Mouse (Mus musculus) limb, embryonic 14.5 days (tissue): ENCODE results near the gene Ptn. TPM values are rescaled to one million over a fixed set of nuclear protein-coding genes. Genes with fewer than 3 reads are reported as not detected.

ENCODE experiments used
- ATAC-seq: fragments of 200-750 bp; cut with Nextera tagmentation; 2 replicates; pipeline ENCODE4 v1.8.0; 2017; ENCODE audit warnings: low read depth, moderate number of reproducible peaks, moderate TSS enrichment; ENCODE audit not compliant: low FRiP score
- DNase-seq: peaks from one replicate; pipeline ENCODE4 v3.0.0-alpha.2; 2015; ENCODE audit warnings: low spot score
- H3K27ac ChIP-seq: fragments of 300-500 bp; sonication (generic); replicated peaks from 2 replicates; pipeline ENCODE4 v1.5.1; 2014; ENCODE audit warnings: low read depth, mild to moderate bottlenecking, low read length, moderate library complexity, mixed read lengths
- H3K27me3 ChIP-seq: fragments of 300-500 bp; sonication (generic); 2 replicates; pipeline ENCODE4 v1.6.1; 2014; ENCODE audit warnings: low read length, mixed read lengths; ENCODE audit not compliant: control insufficient read depth, insufficient read depth
- H3K36me3 ChIP-seq: fragments of 300-500 bp; sonication (generic); 2 replicates; pipeline ENCODE4 v1.6.1; 2014; ENCODE audit warnings: mild to moderate bottlenecking, low read length, moderate library complexity, mixed read lengths; ENCODE audit not compliant: control insufficient read depth, insufficient read depth
- H3K4me1 ChIP-seq: fragments of 300-500 bp; sonication (generic); 2 replicates; pipeline ENCODE4 v1.6.1; 2014; ENCODE audit warnings: antibody characterized with exemption, low read length, mixed read lengths; ENCODE audit not compliant: control insufficient read depth, insufficient read depth
- H3K4me2 ChIP-seq: fragments of 300-500 bp; sonication (generic); replicated peaks from 2 replicates; pipeline ENCODE4 v1.6.1; 2014; ENCODE audit warnings: low read depth, mild to moderate bottlenecking, low read length, moderate library complexity; ENCODE audit not compliant: severe bottlenecking
- H3K4me3 ChIP-seq: fragments of 300-500 bp; sonication (generic); replicated peaks from 2 replicates; pipeline ENCODE4 v1.5.1; 2014; ENCODE audit warnings: low read length
- H3K9ac ChIP-seq: fragments of 300-500 bp; sonication (generic); 2 replicates; pipeline ENCODE4 v1.6.1; 2014; ENCODE audit warnings: mild to moderate bottlenecking, low read depth, low read length, moderate library complexity; ENCODE audit not compliant: severe bottlenecking
- H3K9me3 ChIP-seq: fragments of 300-500 bp; sonication (generic); 2 replicates; pipeline ENCODE4 v1.6.1; 2016; ENCODE audit warnings: low read length; ENCODE audit not compliant: control insufficient read depth
- POLR2A ChIP-seq: fragments of 200-500 bp; IDR thresholded peaks from 2 replicates; pipeline ENCODE4 v1.8.0; 2012; ENCODE audit warnings: inconsistent platforms, mild to moderate bottlenecking, moderate library complexity, borderline replicate concordance; ENCODE audit not compliant: insufficient read depth, insufficient read length; ENCODE audit errors: extremely low read depth
- WGBS: fragments of 180-500 bp; shearing (Covaris S2); extraction: QIAGEN DNeasy Blood & Tissue Kit; methylation state at CpG from one replicate; pipeline ENCODE4 v1.1.7; 2014; 5-methylcytosine and 5-hydroxymethylcytosine counted together
- polyA plus RNA-seq, 2 experiments: library from polyadenylated mRNA; depleted of rRNA in 1 of 2; stranded (reverse) in 1 of 2; unstranded in 1 of 2; fragments of >200 nt; fragmentation: Nextera tagmentation in 1 of 2; extraction: Ambion mirVana in 1 of 2; gene quantifications; 2 replicates each; pipeline versions ENCODE4 v1.2.1 to v1.2.3; 2012 to 2014

Gene Ptn
- polyA plus RNA-seq, 2 experiments = 513 to 595 TPM

DNA sequence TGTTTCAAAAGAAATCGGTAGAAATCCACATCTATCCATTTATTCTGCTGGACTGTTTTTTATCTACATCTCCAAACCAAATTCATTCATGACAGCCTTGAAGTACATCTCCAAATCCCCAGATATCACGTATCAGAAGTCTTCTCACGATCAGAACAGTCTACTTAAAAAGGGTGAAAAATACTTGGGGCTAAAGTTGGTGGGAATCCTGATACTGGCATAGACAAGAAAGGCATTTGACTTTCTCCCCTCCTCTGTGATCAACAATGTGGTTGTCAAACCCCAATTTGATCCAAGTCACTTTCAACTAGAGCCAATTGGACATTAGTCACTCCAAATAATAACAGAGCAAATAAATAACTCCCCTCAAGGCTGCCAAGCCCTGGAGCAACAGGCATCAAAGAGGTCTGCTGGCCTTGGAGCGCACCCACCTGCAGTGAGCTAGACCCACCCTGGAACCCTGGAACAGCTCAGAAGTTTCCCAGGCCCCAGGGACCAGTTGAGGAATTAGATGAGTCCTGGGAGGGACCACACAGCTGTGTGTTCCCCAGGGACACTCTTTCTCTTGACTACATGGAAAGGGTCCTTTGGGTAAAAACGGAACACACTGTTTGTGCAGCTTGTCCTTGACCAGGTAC lies 9.6 kb downstream of the Ptn start:
- ATAC-seq (no peak), DNase-seq (no peak)
- no peaks in the 10 kb centered on the region for H3K9me3 ChIP-seq
- no peak overlapping the region for H3K4me3 ChIP-seq
- H3K36me3 ChIP-seq = peaks cover 26% of the 10 kb centered on the region
- no peak for TF ChIP-seq POLR2A
- H3K4me1 ChIP-seq = peaks cover 6% of the 10 kb centered on the region; the same call in 1 of the 2 replicates
- no peak overlapping the region for H3K4me2 ChIP-seq
- H3K27ac ChIP-seq = no peak overlapping the region
- 83% methylated on average over 5 of the region's 5 CpGs for WGBS
- H3K9ac ChIP-seq = no peak overlapping the region
- H3K27me3 ChIP-seq = no peaks in the 10 kb centered on the region

GRCm38 (mm10) chr6:36797066-36797655 lies 12.9 kb downstream of the Ptn start:
- Histone ChIP-seq H3K4me3 (no peak overlapping the region), H3K9me3 (no peaks in the 10 kb centered on the region), H3K27me3 (no peaks in the 10 kb centered on the region), H3K4me2 (no peak overlapping the region), H3K27ac (no peak overlapping the region), H3K9ac (no peak overlapping the region), H3K4me1 (0 out of 2 replicates have a peak, but pooled peaks cover 4% of the 10 kb centered on the region), H3K36me3 (peaks cover 20% of the 10 kb centered on the region; the same call in 1 of the 2 replicates)
- WGBS = 36% methylated on average over 3 of the region's 3 CpGs
- DNase-seq = no peak
- no peak for ATAC-seq
- no peak for TF ChIP-seq POLR2A

DNA sequence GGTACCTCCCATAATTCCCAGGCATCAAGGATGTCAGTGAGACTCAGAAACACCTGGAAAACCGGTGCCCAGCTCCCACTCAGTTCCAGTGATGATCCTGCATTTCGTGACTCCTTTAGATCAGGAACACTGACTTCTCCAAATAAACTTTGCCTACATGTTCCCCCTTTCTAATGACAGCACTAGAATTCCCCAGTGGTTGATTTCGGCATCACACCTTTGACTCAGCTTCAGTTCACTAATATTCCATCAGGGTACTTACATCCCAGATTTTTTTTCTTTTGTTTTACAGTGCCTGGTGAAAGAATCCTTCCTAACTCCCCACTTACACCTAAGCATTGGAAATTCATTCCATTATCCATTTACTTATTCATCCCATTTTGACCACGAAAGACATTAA lies 15.5 kb downstream of the Ptn start:
- 0 out of 2 replicates have a peak, but pooled peaks cover 4% of the 10 kb centered on the region for H3K4me1 ChIP-seq
- ATAC-seq = no peak
- no peak for TF ChIP-seq POLR2A

GRCm38 (mm10) chr6:36793775-36794174 lies 16.2 kb downstream of the Ptn start:
- DNase-seq = no peak
- Histone ChIP-seq H3K9me3 (no peaks in the 10 kb centered on the region), H3K9ac (no peak overlapping the region), H3K4me1 (0 out of 2 replicates have a peak, but pooled peaks cover 7% of the 10 kb centered on the region), H3K4me2 (no peak overlapping the region), H3K36me3 (peaks cover 13% of the 10 kb centered on the region), H3K27me3 (no peaks in the 10 kb centered on the region), H3K27ac (no peak overlapping the region), H3K4me3 (no peak overlapping the region)
- 77% methylated on average over 5 of the region's 5 CpGs for WGBS
- TF ChIP-seq POLR2A = no peak
- ATAC-seq = no peak

More for the DNA sequence above, 15.5 kb downstream of the Ptn start:
- Histone ChIP-seq H3K9ac (no peak overlapping the region), H3K27ac (no peak overlapping the region), H3K27me3 (no peaks in the 10 kb centered on the region), H3K9me3 (no peaks in the 10 kb centered on the region), H3K36me3 (peaks cover 16% of the 10 kb centered on the region), H3K4me3 (no peak overlapping the region), H3K4me2 (no peak overlapping the region)
- no peak for DNase-seq
- 78% methylated on average over 4 of the region's 4 CpGs for WGBS

GRCm38 (mm10) chr6:36789261-36789660 lies 20.8 kb downstream of the Ptn start:
- ATAC-seq (no peak), DNase-seq (no peak)
- Histone ChIP-seq H3K4me3 (no peak overlapping the region), H3K4me1 (peaks cover 12% of the 10 kb centered on the region), H3K9me3 (no peaks in the 10 kb centered on the region), H3K9ac (no peak overlapping the region), H3K27ac (no peak overlapping the region), H3K4me2 (no peak overlapping the region), H3K36me3 (peaks cover 8% of the 10 kb centered on the region), H3K27me3 (no peaks in the 10 kb centered on the region)
- 59% methylated on average over 4 of the region's 4 CpGs for WGBS
- TF ChIP-seq POLR2A = no peak
